Mouse (Mus musculus): ENCODE measurements around the gene Tmem132d. TPM values are rescaled to one million over a fixed set of nuclear protein-coding genes. Genes with fewer than 3 reads are reported as not detected.
A peak's percentile ranks its signal among the peaks of the same experiment; 100 is the strongest.

Gene Tmem132d
- total RNA-seq, 2 experiments from 2014 or later: 0.14 to 0.22 TPM

GRCm38 (mm10) chr5:128412306-128412705, 20.6 kb downstream of the Tmem132d start:
- intact Hi-C loops (cut with DNase I): no loop called here

GRCm38 (mm10) chr5:128407546-128407945, 25.3 kb downstream of the Tmem132d start:
- no peak for DNase-seq
- intact Hi-C loops (cut with DNase I): no loop called here

More at GRCm38 (mm10) chr5:128412306-128412705, 20.6 kb downstream of the Tmem132d start:
- no peak for DNase-seq

GRCm38 (mm10) chr5:128405071-128405470, 27.8 kb downstream of the Tmem132d start:
- intact Hi-C loops (cut with DNase I): no loop called here

GRCm38 (mm10) chr5:128404223-128404622, 28.7 kb downstream of the Tmem132d start:
- intact Hi-C loops (cut with DNase I): no loop called here

More at GRCm38 (mm10) chr5:128405071-128405470, 27.8 kb downstream of the Tmem132d start:
- no peak for DNase-seq

GRCm38 (mm10) chr5:128392372-128392771, 40.5 kb downstream of the Tmem132d start:
- DNase-seq: no peak
- intact Hi-C loops (cut with DNase I): no loop called here

More at GRCm38 (mm10) chr5:128404223-128404622, 28.7 kb downstream of the Tmem132d start:
- DNase-seq: no peak

- intact Hi-C loops (cut with DNase I): no loop called here
- DNase-seq: no peak
These were observed 43.2 kb downstream of the Tmem132d start for GRCm38 (mm10) chr5:128389665-128390064.

- intact Hi-C loops (cut with DNase I): no loop called here
- DNase-seq: no peak
These were observed 44.3 kb downstream of the Tmem132d start for GRCm38 (mm10) chr5:128388358-128389141.

GRCm38 (mm10) chr5:128369814-128370213, 63.1 kb downstream of the Tmem132d start:
- intact Hi-C loops (cut with DNase I): no loop called here
- DNase-seq: no peak

GRCm38 (mm10) chr5:128369111-128369510, 63.8 kb downstream of the Tmem132d start:
- intact Hi-C loops (cut with DNase I): no loop called here
- no peak for DNase-seq

GRCm38 (mm10) chr5:128365261-128365985, 67.5 kb downstream of the Tmem132d start:
- intact Hi-C loops (cut with DNase I): no loop called here
- no peak for DNase-seq

GRCm38 (mm10) chr5:128360946-128361675, 71.8 kb downstream of the Tmem132d start:
- intact Hi-C loops (cut with DNase I): no loop called here
- no peak for DNase-seq

- intact Hi-C loops (cut with DNase I): no loop called here
- peak in 1 of 2 experiments; percentile 9 for DNase-seq
These were observed 84.0 kb downstream of the Tmem132d start for GRCm38 (mm10) chr5:128348835-128349234.

- DNase-seq: no peak
These were observed 96.0 kb downstream of the Tmem132d start for GRCm38 (mm10) chr5:128336841-128337240.

GRCm38 (mm10) chr5:128332766-128333165, 100.1 kb downstream of the Tmem132d start:
- DNase-seq: no peak
- intact Hi-C loops (cut with DNase I): no loop called here

More at GRCm38 (mm10) chr5:128336841-128337240, 96.0 kb downstream of the Tmem132d start:
- intact Hi-C loops (cut with DNase I): no loop called here

- intact Hi-C loops (cut with DNase I): no loop called here
- DNase-seq: no peak
These were observed 102.5 kb downstream of the Tmem132d start for GRCm38 (mm10) chr5:128330351-128330750.

GRCm38 (mm10) chr5:128302387-128302786, 130.5 kb downstream of the Tmem132d start:
- DNase-seq: no peak
- intact Hi-C loops (cut with DNase I): no loop called here

- intact Hi-C loops (cut with DNase I): no loop called here
- no peak for DNase-seq
These were observed 141.7 kb downstream of the Tmem132d start for GRCm38 (mm10) chr5:128291191-128291590.

- intact Hi-C loops (cut with DNase I): no loop called here
- no peak for DNase-seq
These were observed 159.6 kb downstream of the Tmem132d start for GRCm38 (mm10) chr5:128273255-128273654.

- intact Hi-C loops (cut with DNase I): no loop called here
- no peak for DNase-seq
These were observed 165.5 kb downstream of the Tmem132d start for GRCm38 (mm10) chr5:128267366-128267765.

- intact Hi-C loops (cut with DNase I): no loop called here
- no peak for DNase-seq
These were observed 188.7 kb downstream of the Tmem132d start for GRCm38 (mm10) chr5:128244219-128244618.
